Mouse (Mus musculus) embryonic facial prominence, embryonic 10.5 days (tissue): ENCODE data around the gene Ubxn10. TPM values are rescaled to one million over a fixed set of nuclear protein-coding genes. Genes with fewer than 3 reads are reported as not detected.

ENCODE experiments used
- DNase-seq: peaks from one replicate; pipeline ENCODE4 v3.0.0-alpha.2; 2017; ENCODE audit warnings: low spot score
- H3K27ac ChIP-seq: fragments of 300-500 bp; sonication (generic); replicated peaks from 2 replicates; pipeline ENCODE4 v1.5.1; 2016; ENCODE audit warnings: mild to moderate bottlenecking
- H3K27me3 ChIP-seq: fragments of 300-500 bp; sonication (generic); replicated peaks from 2 replicates; pipeline ENCODE4 v1.6.1; 2016; ENCODE audit warnings: low read depth, mild to moderate bottlenecking; ENCODE audit not compliant: poor library complexity, severe bottlenecking
- H3K36me3 ChIP-seq: fragments of 300-500 bp; sonication (generic); replicated peaks from 2 replicates; pipeline ENCODE4 v1.6.1; 2016; ENCODE audit warnings: mild to moderate bottlenecking, moderate library complexity
- H3K4me1 ChIP-seq: fragments of 300-500 bp; sonication (generic); 2 replicates; pipeline ENCODE4 v1.6.1; 2016
- H3K4me3 ChIP-seq: fragments of 300-500 bp; sonication (generic); 2 replicates; pipeline ENCODE4 v1.5.1; 2016; ENCODE audit warnings: mild to moderate bottlenecking, moderate library complexity
- H3K9me3 ChIP-seq: fragments of 300-500 bp; sonication (generic); 2 replicates; pipeline ENCODE4 v1.6.1; 2016; ENCODE audit warnings: mild to moderate bottlenecking
- WGBS: fragments of 180-500 bp; shearing (Covaris S2); methylation state at CpG from one replicate; pipeline ENCODE4 v1.1.7; 2016; 5-methylcytosine and 5-hydroxymethylcytosine counted together
- polyA plus RNA-seq: library from polyadenylated mRNA; unstranded; fragments of >200 nt; fragmentation: Nextera tagmentation; extraction: Ambion mirVana; gene quantifications from 2 replicates; pipeline ENCODE4 v1.2.1, GENCODE M21; 2016

The Ubxn10 gene
- polyA plus RNA-seq, 1 experiment from 2014 or later, result 1.3 TPM

- H3K4me3 ChIP-seq, result no peak overlapping the region
- no peaks in the 10 kb centered on the region for H3K9me3 ChIP-seq
- no peak overlapping the region for H3K27ac ChIP-seq
- no peaks in the 10 kb centered on the region for H3K4me1 ChIP-seq
- no peaks in the 10 kb centered on the region for H3K36me3 ChIP-seq
- peaks cover 5% of the 10 kb centered on the region; the same call in 1 of the 2 replicates for H3K27me3 ChIP-seq
- DNase-seq, result no peak
- 79% methylated on average over 10 of the region's 10 CpGs for WGBS
These were observed 70.4 kb downstream of the Ubxn10 start for GRCm38 (mm10) chr4:138666521-138666920.

GRCm38 (mm10) chr4:138659936-138660602 is 76.9 kb downstream of the Ubxn10 start:
- Histone ChIP-seq H3K36me3 (no peaks in the 10 kb centered on the region), H3K4me1 (no peaks in the 10 kb centered on the region), H3K4me3 (no peak overlapping the region), H3K27ac (no peak overlapping the region), H3K9me3 (no peaks in the 10 kb centered on the region), H3K27me3 (no peaks in the 10 kb centered on the region)
- WGBS, result 76% methylated on average over 11 of the region's 11 CpGs
- DNase-seq, result no peak

Other genes with a start within 250 kb of the Ubxn10 start
- 0.10 and 0.14 TPM in 2 replicates for gene Vwa5b1, start 101.3 kb downstream of the Ubxn10 start, polyA plus RNA-seq
- 0.52 and 0.65 TPM in 2 replicates for gene Pla2g2c, start 12.4 kb downstream of the Ubxn10 start, polyA plus RNA-seq
- not detected in 2 replicates for gene Pla2g2f, start 20.5 kb upstream of the Ubxn10 start, polyA plus RNA-seq
- gene Pla2g2d, start 38.6 kb upstream of the Ubxn10 start, polyA plus RNA-seq, result 0.26 and 0.80 TPM in 2 replicates
- 0.34 and 0.60 TPM in 2 replicates for gene Pla2g5, start 126.3 kb upstream of the Ubxn10 start, polyA plus RNA-seq
- not detected in 2 replicates for gene Gm13030, start 136.8 kb upstream of the Ubxn10 start, polyA plus RNA-seq
- gene Pla2g2e, start 140.8 kb upstream of the Ubxn10 start, polyA plus RNA-seq, result not detected in 2 replicates
- 3.8 and 4.9 TPM in 2 replicates for gene Otud3, start 176.8 kb upstream of the Ubxn10 start, polyA plus RNA-seq
- not detected in 2 replicates for gene Rnf186, start 229.9 kb upstream of the Ubxn10 start, polyA plus RNA-seq
- 1.1 and 1.6 TPM in 2 replicates for gene Tmco4, start 235.7 kb upstream of the Ubxn10 start, polyA plus RNA-seq